Mouse (Mus musculus) heart, postnatal 0 days (tissue): ENCODE measurements around the gene Xrcc1.

Experiments used
- CTCF ChIP-seq: IDR thresholded peaks from 2 replicates; pipeline ENCODE4 v1.5.1; 2016; ENCODE audit warnings: antibody characterized with exemption, control low read depth, low read depth
- EP300 ChIP-seq: IDR thresholded peaks from 2 replicates; pipeline ENCODE4 v1.6.1; 2016; ENCODE audit warnings: antibody characterized with exemption, low read depth

DNA sequence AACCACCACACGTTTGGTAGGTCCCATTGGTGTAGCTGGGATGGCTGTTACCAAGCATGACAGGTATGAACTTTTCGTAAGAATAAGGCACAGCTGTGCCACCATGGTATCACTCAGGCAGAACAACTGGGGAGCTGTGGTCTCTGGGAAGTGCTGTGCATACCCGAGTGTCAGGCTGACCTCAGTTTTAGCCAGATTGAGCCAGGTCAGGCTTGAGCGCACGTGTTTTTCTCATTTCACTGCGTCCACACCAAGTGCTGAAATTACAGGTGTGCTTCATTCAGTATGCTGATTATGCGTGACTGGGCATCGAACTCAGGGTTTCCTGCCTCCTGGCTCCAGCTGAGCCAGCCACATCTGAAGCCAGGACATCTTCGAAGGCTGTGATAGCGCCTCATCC, 9.7 kb downstream of the Xrcc1 start:
- TF ChIP-seq CTCF (no peak), EP300 (no peak)
